Mouse (Mus musculus): ENCODE results near the gene Atxn7l3. TPM values are rescaled to one million over a fixed set of nuclear protein-coding genes. Genes with fewer than 3 reads are reported as not detected.

Gene Atxn7l3
- polyA plus RNA-seq, 1 experiment from 2014 or later: 25.0 TPM

DNA sequence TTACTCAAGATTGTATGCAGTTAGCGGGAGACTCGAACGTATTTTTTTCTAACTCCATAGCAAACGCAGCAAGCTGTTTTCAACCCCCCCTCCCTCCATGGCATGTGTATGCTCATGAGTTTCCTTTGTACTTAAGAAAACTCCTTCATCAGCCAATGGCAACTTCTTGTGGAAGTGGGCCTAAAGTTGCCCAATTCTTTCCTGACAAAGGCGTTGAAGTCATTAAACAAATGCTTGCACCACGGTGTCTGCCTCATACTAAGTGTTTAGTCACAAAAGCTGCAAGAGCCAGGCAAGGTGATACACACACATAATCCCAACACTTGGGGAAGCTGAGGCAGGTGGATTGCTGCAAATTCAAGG is 50.2 kb downstream of the Atxn7l3 start:
- Histone ChIP-seq H3K9me3 (no peaks in the 10 kb centered on the region), H3K4me1 (peaks cover 14% of the 10 kb centered on the region), H3K4me3 (no peak overlapping the region), H3K36me3 (no peaks in the 10 kb centered on the region), H3K27ac (peak overlapping the region; percentile 81), H3K4me2 (replicated peaks) (no peak overlapping the region), H3K27me3 (no peaks in the 10 kb centered on the region), H3K9ac (no peak overlapping the region)
- no peak for ATAC-seq (ENCODE audit: insufficient number of reproducible peaks, insufficient read depth, low FRiP score, low TSS enrichment)
- 78% methylated on average over 6 of the region's 6 CpGs for WGBS

DNA sequence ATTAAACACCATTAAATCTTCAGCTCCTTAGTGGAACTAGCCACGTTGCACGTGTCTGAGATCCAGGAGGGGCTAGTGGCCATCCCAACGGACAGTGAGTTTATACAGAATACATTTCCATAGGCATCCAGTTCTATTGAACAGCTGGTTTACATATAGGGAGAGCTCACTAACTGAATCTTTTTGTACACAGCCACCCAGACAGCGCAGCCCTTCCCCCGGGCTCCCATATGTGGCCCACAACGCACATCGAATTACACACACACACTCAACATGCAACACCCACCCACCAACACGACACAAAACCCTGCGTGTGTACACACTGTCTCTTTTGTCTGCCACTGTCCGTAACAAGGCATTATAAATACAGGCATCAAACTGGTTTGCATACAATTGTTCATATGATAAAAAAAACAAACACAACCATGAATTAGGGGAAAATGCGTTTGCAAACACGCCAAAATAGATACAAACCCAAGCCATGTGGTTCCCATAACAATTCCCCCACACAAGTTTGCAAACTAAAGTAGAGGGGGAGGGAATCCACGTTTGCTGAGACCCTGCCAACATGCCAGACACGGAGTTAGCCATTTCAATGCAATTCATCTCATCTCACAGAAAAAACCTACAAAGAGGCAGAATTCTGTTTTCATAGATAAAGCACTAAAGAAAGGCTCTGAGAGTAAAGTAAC is 50.7 kb downstream of the Atxn7l3 start:
- Histone ChIP-seq H3K27ac (peak overlapping the region; percentile 81), H3K4me3 (peak overlapping the region; percentile 31), H3K27me3 (no peaks in the 10 kb centered on the region), H3K4me2 (replicated peaks) (peak overlapping the region; percentile 71), H3K9ac (peak overlapping the region; percentile 44), H3K9me3 (no peaks in the 10 kb centered on the region), H3K4me1 (peaks cover 14% of the 10 kb centered on the region), H3K36me3 (no peaks in the 10 kb centered on the region)
- peak; percentile 57; the same call in 1 of the 2 replicates for ATAC-seq (ENCODE audit: insufficient number of reproducible peaks, insufficient read depth, low FRiP score, low TSS enrichment)
- 32% methylated on average over 14 of the region's 14 CpGs for WGBS

DNA sequence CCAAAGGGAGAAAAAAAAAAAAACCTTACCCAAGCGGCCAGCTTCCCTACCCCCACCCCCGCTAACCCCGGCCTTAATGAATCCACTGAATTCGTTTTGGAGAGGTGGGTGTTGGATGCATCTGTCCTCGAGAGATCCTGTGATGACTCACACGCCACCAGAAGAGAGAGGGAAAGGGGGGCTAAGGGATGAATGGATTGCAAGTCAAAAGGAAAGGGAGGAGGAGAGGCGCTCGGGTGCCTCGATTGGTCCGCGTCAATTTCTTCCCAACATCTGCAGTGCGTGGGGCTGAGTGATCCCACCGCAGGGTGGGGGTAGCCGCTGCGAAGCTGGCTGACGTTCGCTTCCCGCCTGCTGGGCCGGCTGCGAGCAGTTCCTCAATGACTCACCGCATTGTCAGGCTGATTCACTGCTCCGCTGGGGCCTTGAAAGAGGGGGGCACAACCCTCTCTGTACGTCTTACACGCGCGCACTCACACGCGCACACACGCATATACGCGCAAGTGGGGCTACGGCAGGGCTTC is 51.4 kb downstream of the Atxn7l3 start:
- WGBS: 2% methylated on average over 32 of the region's 32 CpGs

DNA sequence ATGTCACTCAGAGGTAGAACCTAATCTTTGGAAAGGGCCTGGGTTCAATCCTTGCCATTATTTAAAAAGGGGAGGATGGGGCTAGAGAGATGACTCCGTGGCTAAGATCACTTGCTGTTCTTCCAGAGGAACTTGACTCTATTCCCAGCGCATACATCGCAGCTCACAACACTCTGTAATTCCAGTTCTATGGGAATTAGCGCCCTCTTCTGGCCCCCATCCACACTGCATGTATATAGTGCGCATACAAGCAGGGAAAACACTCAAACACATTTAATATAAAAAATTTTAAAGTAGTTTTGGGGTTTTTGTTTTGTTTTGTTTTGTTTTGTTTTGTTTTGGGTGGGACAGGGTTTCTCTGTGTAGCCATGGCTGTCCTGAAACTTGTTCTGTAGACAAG is 54.6 kb downstream of the Atxn7l3 start:
- H3K4me2 ChIP-seq (replicated peaks): no peak overlapping the region
- no peak for ATAC-seq (ENCODE audit: insufficient number of reproducible peaks, insufficient read depth, low FRiP score, low TSS enrichment)
- no peaks in the 10 kb centered on the region for H3K36me3 ChIP-seq
- no peak overlapping the region for H3K27ac ChIP-seq
- WGBS: 50% methylated on average over 5 of the region's 5 CpGs
- H3K4me3 ChIP-seq: no peak overlapping the region
- H3K9ac ChIP-seq: no peak overlapping the region
- H3K4me1 ChIP-seq: 0 out of 2 replicates have a peak, but pooled peaks cover 4% of the 10 kb centered on the region
- no peaks in the 10 kb centered on the region for H3K9me3 ChIP-seq
- no peaks in the 10 kb centered on the region for H3K27me3 ChIP-seq

More for the DNA sequence above, 51.4 kb downstream of the Atxn7l3 start:
- peak overlapping the region; percentile 31 for H3K4me3 ChIP-seq
- no peaks in the 10 kb centered on the region for H3K36me3 ChIP-seq
- H3K27me3 ChIP-seq: no peaks in the 10 kb centered on the region
- peak overlapping the region; percentile 81 for H3K27ac ChIP-seq
- no peaks in the 10 kb centered on the region for H3K9me3 ChIP-seq
- peak overlapping the region; percentile 44 for H3K9ac ChIP-seq
- ATAC-seq (ENCODE audit: insufficient number of reproducible peaks, insufficient read depth, low FRiP score, low TSS enrichment): peak; percentile 76
- peaks cover 14% of the 10 kb centered on the region for H3K4me1 ChIP-seq
- H3K4me2 ChIP-seq (replicated peaks): peak overlapping the region; percentile 71

DNA sequence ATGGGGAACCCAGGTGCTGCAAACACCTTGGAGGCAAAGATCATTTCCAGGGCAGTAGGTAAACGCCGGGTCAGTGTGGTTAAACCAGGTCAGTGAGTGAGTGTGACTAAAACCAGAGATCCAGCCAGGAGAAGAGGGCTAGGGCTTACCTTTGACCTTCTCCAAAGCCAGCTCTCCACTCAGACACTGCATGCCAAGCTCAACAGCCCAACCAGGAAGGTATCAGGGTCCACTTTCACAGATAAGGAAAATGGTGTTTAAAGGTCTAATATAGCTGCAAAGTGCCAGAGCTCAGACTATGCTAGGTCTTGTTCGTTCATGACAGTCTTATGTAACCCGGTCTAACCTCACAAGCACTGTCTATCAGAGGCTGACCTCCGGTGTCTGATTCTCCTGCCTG is 55.2 kb downstream of the Atxn7l3 start:
- ATAC-seq (ENCODE audit: insufficient number of reproducible peaks, insufficient read depth, low FRiP score, low TSS enrichment): no peak
- Histone ChIP-seq H3K4me2 (replicated peaks) (no peak overlapping the region), H3K36me3 (no peaks in the 10 kb centered on the region), H3K27ac (no peak overlapping the region), H3K4me1 (0 out of 2 replicates have a peak, but pooled peaks cover 4% of the 10 kb centered on the region), H3K4me3 (no peak overlapping the region), H3K9ac (no peak overlapping the region), H3K9me3 (no peaks in the 10 kb centered on the region), H3K27me3 (no peaks in the 10 kb centered on the region)
- 85% methylated on average over 5 of the region's 5 CpGs for WGBS

DNA sequence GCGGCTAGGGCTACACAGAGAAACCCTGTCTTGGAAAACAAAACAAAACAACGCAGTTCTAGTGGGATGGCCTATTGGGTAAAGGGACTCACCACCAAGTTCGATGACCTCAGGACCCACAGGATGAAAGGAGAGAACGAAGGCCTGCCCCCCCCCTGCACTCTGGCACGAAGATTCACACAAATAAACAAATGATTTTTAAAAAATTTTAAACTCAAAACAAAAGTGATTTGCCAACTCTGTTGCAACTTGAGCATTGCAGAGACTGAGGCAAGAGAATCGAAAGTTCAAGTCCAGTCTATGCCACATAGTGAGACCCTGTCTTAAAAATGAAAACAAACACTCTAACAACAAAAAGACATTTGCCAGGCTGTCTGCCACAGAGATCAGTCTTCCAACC is 55.8 kb downstream of the Atxn7l3 start:
- H3K4me2 ChIP-seq (replicated peaks): no peak overlapping the region
- 0 out of 2 replicates have a peak, but pooled peaks cover 4% of the 10 kb centered on the region for H3K4me1 ChIP-seq
- ATAC-seq (ENCODE audit: insufficient number of reproducible peaks, insufficient read depth, low FRiP score, low TSS enrichment): no peak
- H3K27ac ChIP-seq: no peak overlapping the region
- no peak overlapping the region for H3K9ac ChIP-seq
- no peak overlapping the region for H3K4me3 ChIP-seq
- no peaks in the 10 kb centered on the region for H3K9me3 ChIP-seq
- no peaks in the 10 kb centered on the region for H3K36me3 ChIP-seq
- 84% methylated on average over 6 of the region's 6 CpGs for WGBS
- no peaks in the 10 kb centered on the region for H3K27me3 ChIP-seq

Other genes with a start within 250 kb of the Atxn7l3 start
- gene Mpp2, start 208.1 kb downstream of the Atxn7l3 start, polyA plus RNA-seq (2016; fragmentation: Nextera tagmentation; extraction: Ambion mirVana): 12.7 and 12.8 TPM in 2 replicates
- not detected in 2 replicates for gene Ppy, start 195.3 kb downstream of the Atxn7l3 start, polyA plus RNA-seq (2016; fragmentation: Nextera tagmentation; extraction: Ambion mirVana)
- 0.71 TPM in 1 of 2 replicates, not detected in the other for gene Pyy, start 188.8 kb downstream of the Atxn7l3 start, polyA plus RNA-seq (2016; fragmentation: Nextera tagmentation; extraction: Ambion mirVana)
- gene Nags, start 151.1 kb downstream of the Atxn7l3 start, polyA plus RNA-seq (2016; fragmentation: Nextera tagmentation; extraction: Ambion mirVana): 0.06 TPM in 1 of 2 replicates, not detected in the other
- gene Tmem101, start 140.2 kb downstream of the Atxn7l3 start, polyA plus RNA-seq (2016; fragmentation: Nextera tagmentation; extraction: Ambion mirVana): 43.4 and 44.3 TPM in 2 replicates
- gene Lsm12, start 111.3 kb downstream of the Atxn7l3 start, polyA plus RNA-seq (2016; fragmentation: Nextera tagmentation; extraction: Ambion mirVana): 104 and 108 TPM in 2 replicates
- 30.3 and 31.3 TPM in 2 replicates for gene G6pc3, start 107.0 kb downstream of the Atxn7l3 start, polyA plus RNA-seq (2016; fragmentation: Nextera tagmentation; extraction: Ambion mirVana)
- gene Hdac5, start 66.5 kb downstream of the Atxn7l3 start, polyA plus RNA-seq (2016; fragmentation: Nextera tagmentation; extraction: Ambion mirVana): 70.0 and 80.0 TPM in 2 replicates
- gene BC030867, start 47.7 kb downstream of the Atxn7l3 start, polyA plus RNA-seq (2016; fragmentation: Nextera tagmentation; extraction: Ambion mirVana): 20.6 and 21.7 TPM in 2 replicates
- 0.10 and 0.18 TPM in 2 replicates for gene Asb16, start 27.9 kb downstream of the Atxn7l3 start, polyA plus RNA-seq (2016; fragmentation: Nextera tagmentation; extraction: Ambion mirVana)
- gene Tmub2, start 11.7 kb downstream of the Atxn7l3 start, polyA plus RNA-seq (2016; fragmentation: Nextera tagmentation; extraction: Ambion mirVana): 48.9 and 53.6 TPM in 2 replicates
- gene Ubtf, start 23.1 kb upstream of the Atxn7l3 start, polyA plus RNA-seq (2016; fragmentation: Nextera tagmentation; extraction: Ambion mirVana): 103 and 114 TPM in 2 replicates
- 24.5 and 26.4 TPM in 2 replicates for gene Slc4a1, start 69.6 kb upstream of the Atxn7l3 start, polyA plus RNA-seq (2016; fragmentation: Nextera tagmentation; extraction: Ambion mirVana)
- 15.9 and 20.4 TPM in 2 replicates for gene Rundc3a, start 96.8 kb upstream of the Atxn7l3 start, polyA plus RNA-seq (2016; fragmentation: Nextera tagmentation; extraction: Ambion mirVana)
- gene Slc25a39, start 111.3 kb upstream of the Atxn7l3 start, polyA plus RNA-seq (2016; fragmentation: Nextera tagmentation; extraction: Ambion mirVana): 188 and 189 TPM in 2 replicates
- 116 and 126 TPM in 2 replicates for gene Grn, start 133.7 kb upstream of the Atxn7l3 start, polyA plus RNA-seq (2016; fragmentation: Nextera tagmentation; extraction: Ambion mirVana)
- 13.5 and 15.3 TPM in 2 replicates for gene Fam171a2, start 151.1 kb upstream of the Atxn7l3 start, polyA plus RNA-seq (2016; fragmentation: Nextera tagmentation; extraction: Ambion mirVana)
- 6.8 and 8.3 TPM in 2 replicates for gene Itga2b, start 173.5 kb upstream of the Atxn7l3 start, polyA plus RNA-seq (2016; fragmentation: Nextera tagmentation; extraction: Ambion mirVana)